Mouse (Mus musculus) lung, postnatal 0 days (tissue): ENCODE results near the gene Taldo1. TPM values are rescaled to one million over a fixed set of nuclear protein-coding genes. Genes with fewer than 3 reads are reported as not detected.
A peak's percentile ranks its signal among the peaks of the same experiment; 100 is the strongest.
"Not testable (repeated sequence)": the region's sequence is repeated elsewhere in the genome, so short reads cannot be mapped to it uniquely, and the experiment has no call there.

Experiments
- ATAC-seq: fragments of 200-750 bp; cut with Nextera tagmentation; 2 replicates; pipeline ENCODE4 v1.8.0; 2017; ENCODE audit warnings: moderate library complexity
- DNase-seq: peaks from one replicate; pipeline ENCODE4 v3.0.0-alpha.2; 2016; ENCODE audit warnings: low spot score
- H3K27ac ChIP-seq: fragments of 300-500 bp; sonication (generic); 2 replicates; pipeline ENCODE4 v1.5.1; 2014; ENCODE audit warnings: antibody characterized with exemption, mild to moderate bottlenecking, low read length, mixed read lengths
- H3K27me3 ChIP-seq: fragments of 300-500 bp; sonication (generic); replicated peaks from 2 replicates; pipeline ENCODE4 v1.6.1; 2014; ENCODE audit warnings: low read length, mixed read lengths; ENCODE audit not compliant: insufficient read depth
- H3K36me3 ChIP-seq: fragments of 300-500 bp; sonication (generic); 2 replicates; pipeline ENCODE4 v1.6.1; 2014; ENCODE audit warnings: low read length, mixed read lengths; ENCODE audit not compliant: insufficient read depth
- H3K4me1 ChIP-seq: fragments of 300-500 bp; sonication (generic); 2 replicates; pipeline ENCODE4 v1.6.1; 2014; ENCODE audit warnings: antibody characterized with exemption, low read depth, low read length, mixed read lengths; ENCODE audit not compliant: insufficient read depth
- H3K4me2 ChIP-seq: fragments of 300-500 bp; sonication (generic); replicated peaks from 2 replicates; pipeline ENCODE4 v1.6.1; 2014; ENCODE audit warnings: low read depth, mild to moderate bottlenecking, low read length, moderate library complexity, mixed read lengths
- H3K4me3 ChIP-seq: fragments of 300-500 bp; sonication (generic); 2 replicates; pipeline ENCODE4 v1.5.1; 2014; ENCODE audit warnings: low read depth, low read length
- H3K9ac ChIP-seq: fragments of 300-500 bp; sonication (generic); replicated peaks from 2 replicates; pipeline ENCODE4 v1.6.1; 2014; ENCODE audit warnings: low read depth, mild to moderate bottlenecking
- H3K9me3 ChIP-seq: fragments of 300-500 bp; sonication (generic); 2 replicates; pipeline ENCODE4 v1.6.1; 2016; ENCODE audit warnings: low read length, mixed read lengths
- CTCF ChIP-seq: IDR thresholded peaks from 2 replicates; pipeline ENCODE4 v1.5.1; 2016; ENCODE audit warnings: antibody characterized with exemption, mild to moderate bottlenecking
- EP300 ChIP-seq: IDR thresholded peaks from 2 replicates; pipeline ENCODE4 v1.6.1; 2016; ENCODE audit warnings: antibody characterized with exemption, mild to moderate bottlenecking, control low read depth
- WGBS: fragments of 180-500 bp; shearing (Covaris S2); extraction: QIAGEN DNeasy Blood & Tissue Kit; methylation state at CpG from one replicate; pipeline ENCODE4 v1.1.7; 2014; 5-methylcytosine and 5-hydroxymethylcytosine counted together
- polyA plus RNA-seq: library from polyadenylated mRNA; unstranded; fragments of >200 nt; fragmentation: Nextera tagmentation; extraction: Ambion mirVana; gene quantifications from 2 replicates; pipeline ENCODE4 v1.2.1, GENCODE M21; 2015

The Taldo1 gene
- polyA plus RNA-seq, 1 experiment from 2014 or later = 276 TPM

DNA sequence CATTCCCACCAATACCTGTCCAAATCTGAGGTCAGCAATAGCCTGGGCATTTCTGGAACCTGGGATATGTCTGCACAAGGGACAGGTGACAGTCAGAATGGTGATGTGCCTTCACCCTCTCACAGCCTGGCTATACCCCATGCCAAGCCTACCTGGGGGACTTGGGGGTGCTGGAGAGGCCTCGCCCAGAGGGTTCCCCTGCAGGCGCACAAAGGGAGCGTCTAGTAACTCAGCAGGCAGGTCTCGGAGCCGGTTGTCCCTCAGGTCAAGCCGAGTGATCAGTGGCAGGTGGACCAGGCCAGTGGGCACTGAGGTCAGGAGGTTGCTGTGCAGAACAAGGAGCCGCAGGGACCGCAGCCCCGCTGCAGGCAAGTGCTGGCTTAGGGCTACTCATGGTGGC, 49.5 kb downstream of the Taldo1 start:
- TF ChIP-seq EP300 = no peak
- TF ChIP-seq CTCF = no peak
- Histone ChIP-seq H3K4me1 (peaks cover 17% of the 10 kb centered on the region), H3K27me3 (no peaks in the 10 kb centered on the region), H3K36me3 (no peaks in the 10 kb centered on the region), H3K4me2 (no peak overlapping the region), H3K4me3 (no peak overlapping the region), H3K27ac (no peak overlapping the region), H3K9me3 (no peaks in the 10 kb centered on the region), H3K9ac (no peak overlapping the region)
- DNase-seq (no peak), ATAC-seq (no peak)
- WGBS = 92% methylated on average over 9 of the region's 9 CpGs

DNA sequence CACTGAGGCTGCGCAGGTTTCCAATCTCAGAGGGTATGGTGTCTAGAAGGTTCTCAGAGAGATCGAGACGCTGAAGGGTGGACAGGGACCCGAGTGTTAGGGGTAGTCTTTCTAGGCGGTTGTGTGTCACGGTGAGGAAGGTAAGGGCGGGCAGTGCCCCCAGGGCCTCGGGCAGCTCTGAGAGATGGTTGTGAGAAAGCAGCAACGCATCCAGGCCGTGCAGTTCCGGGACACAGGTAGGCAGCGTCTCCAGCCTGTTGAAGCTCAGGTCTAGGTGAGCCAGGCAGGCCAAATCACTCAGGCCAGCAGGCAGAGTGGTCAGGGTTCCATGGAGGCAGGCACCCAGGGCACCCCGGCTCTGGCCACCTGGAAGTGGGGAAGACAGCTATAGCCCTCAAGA, 50.2 kb downstream of the Taldo1 start:
- no peak overlapping the region for H3K4me3 ChIP-seq
- H3K27me3 ChIP-seq = no peaks in the 10 kb centered on the region
- TF ChIP-seq EP300 (no peak), CTCF (no peak)
- no peak overlapping the region for H3K4me2 ChIP-seq
- no peak overlapping the region for H3K9ac ChIP-seq
- no peak for DNase-seq
- H3K27ac ChIP-seq = no peak overlapping the region
- no peak for ATAC-seq
- no peaks in the 10 kb centered on the region for H3K36me3 ChIP-seq
- WGBS = 94% methylated on average over 13 of the region's 13 CpGs
- no peaks in the 10 kb centered on the region for H3K9me3 ChIP-seq
- H3K4me1 ChIP-seq = peaks cover 12% of the 10 kb centered on the region

DNA sequence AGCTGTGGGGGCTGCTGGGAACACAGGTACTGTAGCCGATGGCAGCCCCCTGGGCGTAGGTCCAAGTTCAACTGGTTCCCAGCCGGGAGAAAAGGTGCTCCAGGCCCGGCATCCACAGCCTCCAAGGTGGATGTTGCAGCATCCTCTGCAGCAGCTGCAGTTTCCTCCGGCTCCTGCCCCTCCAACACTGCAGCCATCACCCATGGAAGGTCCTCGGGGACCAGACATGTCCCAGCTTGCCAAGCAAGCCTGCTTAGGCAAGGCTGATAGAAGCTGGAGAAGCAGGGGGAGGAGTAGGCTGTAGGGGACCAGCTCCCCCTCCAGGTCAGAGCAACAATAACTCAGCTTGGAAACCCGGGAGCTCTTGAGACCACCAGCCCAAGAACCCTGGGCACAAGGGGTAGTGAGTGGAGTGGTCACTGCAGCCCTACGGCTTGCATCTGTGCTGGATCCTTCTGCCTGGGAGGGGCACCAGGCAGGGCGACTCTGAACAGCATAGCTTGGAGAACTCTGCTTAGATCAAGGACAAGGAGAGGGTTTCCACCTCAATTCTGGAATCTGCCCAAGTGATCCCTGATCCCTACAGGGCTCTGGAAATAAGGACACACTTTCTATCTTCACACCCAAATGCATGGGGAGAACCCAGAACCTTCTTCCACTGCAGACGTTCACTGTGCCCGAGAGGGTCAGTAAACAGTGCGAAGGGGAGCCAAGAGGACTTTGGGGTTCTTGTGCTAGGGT, 51.3 kb downstream of the Taldo1 start:
- H3K4me1 ChIP-seq = peaks cover 12% of the 10 kb centered on the region
- H3K36me3 ChIP-seq = no peaks in the 10 kb centered on the region
- H3K9me3 ChIP-seq = no peaks in the 10 kb centered on the region
- DNase-seq (peak; percentile 59), ATAC-seq (no peak)
- no peak overlapping the region; the same call in 1 of the 2 replicates for H3K9ac ChIP-seq
- H3K27ac ChIP-seq = peak overlapping the region; percentile 4; the same call in 1 of the 2 replicates
- peak overlapping the region; percentile 71 for H3K4me2 ChIP-seq
- H3K27me3 ChIP-seq = no peaks in the 10 kb centered on the region
- 11% methylated on average over 12 of the region's 12 CpGs for WGBS
- peak overlapping the region; percentile 34 for H3K4me3 ChIP-seq
- peak; percentile 50 for TF ChIP-seq CTCF
- no peak for TF ChIP-seq EP300

DNA sequence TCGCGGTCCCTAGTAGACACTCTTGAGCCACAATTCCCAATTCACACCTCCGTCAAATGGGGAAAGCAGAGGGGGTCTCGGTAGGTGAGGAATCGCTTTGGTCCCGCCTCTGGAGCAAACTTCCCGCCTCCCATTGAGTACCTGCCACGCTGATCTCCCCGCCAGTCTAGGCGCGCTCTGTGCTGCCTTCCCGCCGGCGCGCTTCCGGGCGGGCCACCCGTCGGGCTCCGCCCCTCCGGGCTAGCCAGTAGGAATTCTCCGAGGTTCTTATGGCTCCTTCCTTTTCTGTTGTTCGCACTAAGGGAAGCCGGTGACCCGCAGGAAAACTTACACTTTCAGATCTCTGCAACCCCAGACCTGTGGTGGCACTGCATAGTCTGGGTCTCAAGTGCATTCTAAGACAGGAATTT, 51.8 kb downstream of the Taldo1 start, which contains the start of gene Pidd1:
Gene Pidd1, minus strand, starts transcription at position 198 of the 410 bp plus-strand sequence.
- Histone ChIP-seq H3K4me2 (peak within 1 kb of the TSS; percentile 71), H3K27ac (peak within 1 kb of the TSS; percentile 4; the same call in 1 of the 2 replicates), H3K4me1 (peaks cover 12% of the 10 kb centered on the region), H3K9ac (no peak within 1 kb of the TSS; the same call in 1 of the 2 replicates), H3K27me3 (no peaks in the 10 kb centered on the region), H3K9me3 (no peaks in the 10 kb centered on the region), H3K36me3 (no peaks in the 10 kb centered on the region), H3K4me3 (peak within 1 kb of the TSS; percentile 34)
- ATAC-seq = peak; percentile 48
- TF ChIP-seq CTCF (no peak), EP300 (no peak)
- under 1% methylated on average over 25 of the region's 25 CpGs for WGBS
- DNase-seq = peak; percentile 89

DNA sequence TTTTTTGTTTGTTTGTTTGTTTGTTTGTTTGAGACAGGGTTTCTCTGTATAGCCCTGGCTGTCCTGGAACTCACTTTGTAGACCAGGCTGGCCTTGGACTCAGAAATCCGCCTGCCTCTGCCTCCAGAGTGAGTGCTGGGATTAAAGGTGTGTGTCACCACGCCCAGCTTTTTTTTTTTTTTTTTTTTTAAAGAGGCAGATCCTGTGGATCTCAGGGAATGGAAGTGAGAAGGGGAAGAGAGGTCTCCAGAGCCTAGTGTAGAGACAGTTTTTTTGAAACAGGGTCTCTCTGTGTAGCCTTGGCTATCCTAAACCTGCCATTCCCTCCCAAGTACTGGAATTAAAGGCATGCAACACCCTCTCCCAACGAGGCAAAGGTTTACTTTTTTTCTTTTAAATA, 54.4 kb downstream of the Taldo1 start:
- H3K4me1 ChIP-seq, H3K9me3 ChIP-seq, H3K9ac ChIP-seq, DNase-seq, ATAC-seq, H3K4me3 ChIP-seq, H3K27me3 ChIP-seq, H3K27ac ChIP-seq, H3K36me3 ChIP-seq, H3K4me2 ChIP-seq: not testable (repeated sequence)
- WGBS = 70% methylated on average over 3 of the region's 3 CpGs

DNA sequence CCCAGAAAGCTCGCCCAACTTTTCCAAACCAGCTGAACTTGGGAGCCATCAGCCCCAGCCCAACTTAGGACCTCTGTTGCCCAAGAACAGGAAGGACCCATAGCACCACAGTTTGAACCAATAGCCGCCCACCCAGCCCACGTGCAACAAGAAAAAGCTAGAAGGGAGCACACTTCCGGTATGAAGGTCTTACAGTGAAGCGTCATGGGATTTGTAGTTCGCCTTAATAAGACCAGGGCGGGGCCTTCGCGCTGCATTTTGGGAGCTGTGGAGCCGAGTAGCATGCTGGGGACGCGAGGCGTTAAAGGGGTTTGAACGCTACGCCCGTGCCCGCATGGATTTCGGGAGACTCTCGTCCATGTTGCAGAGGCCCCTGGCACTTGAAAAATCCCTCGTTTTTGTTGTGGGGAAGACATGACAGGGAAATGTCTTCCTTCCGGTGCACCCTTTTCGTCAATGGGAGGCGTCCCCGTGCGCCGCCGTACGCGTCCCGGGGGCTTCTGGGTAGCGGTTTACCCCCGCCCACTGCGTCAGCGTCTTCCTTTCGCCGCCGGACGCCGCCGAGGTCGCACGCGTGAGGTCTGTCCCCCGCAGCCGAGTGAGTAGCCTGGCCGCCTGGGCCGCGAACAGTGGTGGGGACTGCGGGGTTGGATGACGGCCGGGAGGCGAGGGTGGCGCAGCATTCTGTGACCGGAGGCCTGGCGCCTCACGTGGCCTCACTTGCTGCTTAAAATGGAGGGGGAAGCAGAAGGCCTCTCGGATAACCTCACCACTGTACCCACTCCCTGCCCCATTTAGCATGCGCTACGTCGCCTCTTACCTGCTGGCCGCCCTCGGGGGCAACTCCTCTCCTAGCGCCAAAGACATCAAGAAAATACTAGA, 55.4 kb downstream of the Taldo1 start, which contains the start of gene Rplp2:
Gene Rplp2, plus strand, starts transcription at position 261 of the 882 bp plus-strand sequence.
- DNase-seq = peak; percentile 97
- peak within 1 kb of the TSS; percentile 68 for H3K4me2 ChIP-seq
- H3K9me3 ChIP-seq = no peaks in the 10 kb centered on the region
- peak; percentile 94 for ATAC-seq
- WGBS = under 1% methylated on average over 57 of the region's 63 CpGs
- TF ChIP-seq EP300 (peak; percentile 70), CTCF (peak; percentile 20; the same call in 1 of the 2 replicates)
- peaks cover 8% of the 10 kb centered on the region for H3K4me1 ChIP-seq
- no peaks in the 10 kb centered on the region for H3K27me3 ChIP-seq
- H3K9ac ChIP-seq = peak within 1 kb of the TSS; percentile 76
- H3K27ac ChIP-seq = peak within 1 kb of the TSS; percentile 79
- H3K4me3 ChIP-seq = peak within 1 kb of the TSS; percentile 72
- no peaks in the 10 kb centered on the region for H3K36me3 ChIP-seq
